In the genomic region with DNA sequence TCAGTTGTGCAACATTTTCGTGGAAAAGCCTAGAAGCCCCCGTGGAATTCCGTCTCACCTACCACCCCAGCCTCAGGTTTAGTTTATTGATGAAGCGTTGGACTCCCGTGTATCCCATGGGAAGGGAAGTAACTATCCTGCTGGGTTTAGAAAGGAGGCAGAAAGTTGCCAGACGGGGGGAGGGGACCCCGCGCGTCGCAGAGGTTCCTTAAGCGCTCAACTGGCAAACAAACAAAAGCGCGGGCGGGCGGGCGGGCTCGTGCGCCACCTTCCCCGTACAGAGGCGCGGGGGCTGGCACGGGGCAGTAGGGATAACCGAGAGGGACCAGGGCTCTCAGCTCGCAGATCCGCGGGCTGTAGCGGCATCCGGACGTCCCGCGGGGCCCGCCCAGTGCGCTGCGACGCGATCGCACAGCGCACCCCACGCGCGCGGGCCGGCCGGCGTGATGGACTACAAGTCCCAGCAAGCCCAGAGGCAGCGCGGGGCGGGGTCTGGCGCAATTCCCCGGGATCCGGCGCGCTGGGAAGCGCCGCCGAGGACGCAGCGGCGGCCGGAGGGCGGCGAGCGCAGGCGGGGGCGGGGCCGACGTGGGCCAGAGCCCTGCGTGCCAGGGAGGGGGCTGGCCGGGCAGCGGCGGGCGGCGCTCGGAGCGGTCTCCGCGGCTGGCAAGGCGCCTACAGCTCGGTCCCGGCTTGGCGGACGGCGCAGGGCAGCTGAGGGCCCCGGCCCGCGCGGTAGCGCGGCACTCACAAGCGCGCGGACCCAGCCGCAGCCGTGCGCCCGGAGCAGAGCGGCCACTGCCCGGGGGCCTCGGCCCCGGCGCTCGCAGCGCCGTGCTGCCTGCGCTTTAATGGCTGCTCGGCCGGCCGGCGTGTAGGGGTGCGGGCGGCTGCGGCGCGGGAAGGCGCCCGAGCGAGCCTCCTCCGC, we compare ENCODE assay signal across 9 mouse cellular contexts. TPM values are rescaled to one million over a fixed set of nuclear protein-coding genes. Genes with fewer than 3 reads are reported as not detected.
DNase-seq lines count a peak whose midpoint lies in the region; ATAC-seq and TF ChIP-seq lines count a peak whose summit lies in the region.
"Had no signal": no experiment of that assay in that cellular context is flagged by ENCODE, and none has a peak within 500 bp of the region (broad histone marks: within the 10 kb centered on the region; RNA-seq: fewer than 3 reads in every experiment).

A gene (plus strand): TSS at position 611 of the 928 bp plus-strand sequence.

- peak within 1 kb of the TSS; percentile 94 for H3K4me2 ChIP-seq in forebrain, embryonic 15.5 days (replicated peaks)
- peak within 1 kb of the TSS; percentile 90 for H3K4me2 ChIP-seq in liver, postnatal 0 days (ENCODE audit: low read depth, low read length)
- H3K4me2 ChIP-seq in neural tube, embryonic 15.5 days, result peak within 1 kb of the TSS; percentile 67

- under 1% methylated on average over 83 of the region's 118 CpGs for WGBS in forebrain, embryonic 15.5 days
- WGBS in liver, postnatal 0 days (ENCODE audit: insufficient replicate concordance), result 1% methylated on average over 55 of the region's 118 CpGs
- WGBS in neural tube, embryonic 15.5 days, result under 1% methylated on average over 76 of the region's 118 CpGs

- H3K9ac ChIP-seq in forebrain, embryonic 15.5 days (replicated peaks), result peak within 1 kb of the TSS; percentile 79
- H3K9ac ChIP-seq in liver, postnatal 0 days (replicated peaks), result peak within 1 kb of the TSS; percentile 67
- peak within 1 kb of the TSS; percentile 85 for H3K9ac ChIP-seq in neural tube, embryonic 15.5 days (replicated peaks)

- peak; percentile 97 for DNase-seq in cerebellum, adult 11-12 months
- peak; percentile 97 to 98 for DNase-seq in heart, postnatal 14 days
- DNase-seq in layer of hippocampus, adult 11-12 months (ENCODE audit: low spot score), result peak; percentile 96
- peak; percentile 88 for DNase-seq in liver, postnatal 0 days
- peak; percentile 97 for DNase-seq in testis, postnatal 10 days (ENCODE audit: low spot score)

- TF ChIP-seq CTCF in E14TG2a.4 (conservative IDR thresholded peaks at IDR 0.05; ENCODE audit: low read length), result no peak
- no peak for TF ChIP-seq CTCF in liver, postnatal 0 days (IDR thresholded peaks at IDR 0.05; ENCODE audit: low read depth)

- no peak for TF ChIP-seq EP300 in liver, postnatal 0 days (IDR thresholded peaks at IDR 0.05; ENCODE audit: low read depth)

- peak; percentile 94 for ATAC-seq in forebrain, embryonic 15.5 days (replicated peaks)
- ATAC-seq in liver, postnatal 0 days, result peak; percentile 93
- ATAC-seq in neural tube, embryonic 15.5 days (ENCODE audit: low FRiP score), result peak; percentile 93

- H3K27ac ChIP-seq in forebrain, embryonic 15.5 days (replicated peaks), result peak within 1 kb of the TSS; percentile 72
- peak within 1 kb of the TSS; percentile 66; the same call in 1 of the 2 replicates for H3K27ac ChIP-seq in liver, postnatal 0 days (ENCODE audit: low read depth)
- peak within 1 kb of the TSS; percentile 90 for H3K27ac ChIP-seq in neural tube, embryonic 15.5 days (replicated peaks)

- H3K36me3 ChIP-seq in E14TG2a.4 (ENCODE audit: insufficient read depth, low read length), result no peaks in the 10 kb centered on the region
- H3K36me3 ChIP-seq in forebrain, embryonic 15.5 days, result no peaks in the 10 kb centered on the region
- H3K36me3 ChIP-seq in liver, postnatal 0 days (replicated peaks; ENCODE audit: insufficient read depth, low read length), result no peaks in the 10 kb centered on the region
- H3K36me3 ChIP-seq in neural tube, embryonic 15.5 days, result 0 out of 2 replicates have a peak, but pooled peaks cover 4% of the 10 kb centered on the region

- peaks cover 40% of the 10 kb centered on the region for H3K4me1 ChIP-seq in E14TG2a.4 (replicated peaks; ENCODE audit: low read depth, low read length)
- peaks cover 29% of the 10 kb centered on the region for H3K4me1 ChIP-seq in forebrain, embryonic 15.5 days
- H3K4me1 ChIP-seq in liver, postnatal 0 days (ENCODE audit: insufficient read depth), result peaks cover 14% of the 10 kb centered on the region
- H3K4me1 ChIP-seq in neural tube, embryonic 15.5 days, result peaks cover 30% of the 10 kb centered on the region

- no peaks in the 10 kb centered on the region for H3K9me3 ChIP-seq in E14TG2a.4 (ENCODE audit: low read length)
- H3K9me3 ChIP-seq in forebrain, embryonic 15.5 days, result peaks cover 9% of the 10 kb centered on the region; the same call in 1 of the 2 replicates
- H3K9me3 ChIP-seq in liver, postnatal 0 days (ENCODE audit: low read length), result no peaks in the 10 kb centered on the region
- H3K9me3 ChIP-seq in neural tube, embryonic 15.5 days (replicated peaks), result 0 out of 2 replicates have a peak, but pooled peaks cover 4% of the 10 kb centered on the region

- peaks cover 37% of the 10 kb centered on the region for H3K27me3 ChIP-seq in E14TG2a.4 (ENCODE audit: insufficient read depth, low read length)
- H3K27me3 ChIP-seq in forebrain, embryonic 15.5 days, result no peaks in the 10 kb centered on the region
- H3K27me3 ChIP-seq in liver, postnatal 0 days (ENCODE audit: insufficient read depth, low read length), result peaks cover 10% of the 10 kb centered on the region; the same call in 1 of the 2 replicates
- H3K27me3 ChIP-seq in neural tube, embryonic 15.5 days (replicated peaks), result no peaks in the 10 kb centered on the region

- intact Hi-C loops in heart, postnatal 14 days (cut with DNase I), result loop anchor here (1.0 to 10.0 kb wide), 3 partner anchors 70 to 220 kb away; no protein-coding TSS in a partner anchor

- H3K4me3 ChIP-seq in E14TG2a.4 (replicated peaks; ENCODE audit: low read length), result peak within 1 kb of the TSS; percentile 88
- peak within 1 kb of the TSS; percentile 73 for H3K4me3 ChIP-seq in forebrain, embryonic 15.5 days
- peak within 1 kb of the TSS; percentile 72 for H3K4me3 ChIP-seq in liver, postnatal 0 days (ENCODE audit: low read depth, low read length)
- H3K4me3 ChIP-seq in neural tube, embryonic 15.5 days (replicated peaks), result peak within 1 kb of the TSS; percentile 66

RNA-seq across cellular contexts. Expression of the gene that starts here (rescaled TPM):
- 34.9 and 40.4 TPM in 2 replicates for polyA plus RNA-seq in forebrain, embryonic 15.5 days (2015; fragmentation: Nextera tagmentation; extraction: Ambion mirVana)
- total RNA-seq in heart, postnatal 14 days (2021), result 10 to 100 TPM; 47.7 to 49.8 TPM
- polyA plus RNA-seq in liver, postnatal 0 days (2015; fragmentation: Nextera tagmentation; extraction: Ambion mirVana), result 1.0 and 1.3 TPM in 2 replicates
- 35.1 and 42.6 TPM in 2 replicates for polyA plus RNA-seq in neural tube, embryonic 15.5 days (2015; fragmentation: Nextera tagmentation; extraction: Ambion mirVana)
- total RNA-seq: MEL had no signal

Comparison
In these comparisons a context has a peak if more than half of its experiments do, and no peak if none do; other contexts are left out.
1. Peak in every context shown above with its lines: DNase-seq, ATAC-seq, H3K4me3 ChIP-seq and H3K27ac ChIP-seq.
2. RNA of the gene that starts here (polyA plus RNA-seq): 35.1 to 42.6 TPM in neural tube, embryonic 15.5 days and 34.9 to 40.4 TPM in forebrain, embryonic 15.5 days; 1.0 to 1.3 TPM in liver, postnatal 0 days; every median in the first group is over 10 times any median in the second.